Mouse (Mus musculus) midbrain, postnatal 0 days (tissue): ENCODE measurements around the gene Tgfbr3. TPM values are rescaled to one million over a fixed set of nuclear protein-coding genes. Genes with fewer than 3 reads are reported as not detected.
A peak's percentile ranks its signal among the peaks of the same experiment; 100 is the strongest.

Source experiments
- ATAC-seq: fragments of 200-750 bp; cut with Nextera tagmentation; 2 replicates; pipeline ENCODE4 v1.8.0; 2017; ENCODE audit warnings: moderate number of reproducible peaks, mild to moderate bottlenecking, moderate TSS enrichment, moderate library complexity; ENCODE audit not compliant: low FRiP score
- DNase-seq: peaks from one replicate; pipeline ENCODE4 v3.0.0-alpha.2; 2015; ENCODE audit warnings: low spot score
- H3K27ac ChIP-seq: fragments of 300-500 bp; sonication (generic); 2 replicates; pipeline ENCODE4 v1.5.1; 2014; ENCODE audit warnings: low read depth, mild to moderate bottlenecking, low read length, mixed read lengths
- H3K27me3 ChIP-seq: fragments of 300-500 bp; sonication (generic); 2 replicates; pipeline ENCODE4 v1.6.1; 2014; ENCODE audit warnings: low read length, control low read depth, mixed read lengths; ENCODE audit not compliant: insufficient read depth
- H3K36me3 ChIP-seq: fragments of 300-500 bp; sonication (generic); 2 replicates; pipeline ENCODE4 v1.6.1; 2014; ENCODE audit warnings: low read length, control low read depth, mixed read lengths; ENCODE audit not compliant: insufficient read depth
- H3K4me1 ChIP-seq: fragments of 300-500 bp; sonication (generic); 2 replicates; pipeline ENCODE4 v1.6.1; 2014; ENCODE audit warnings: mild to moderate bottlenecking, control low read depth, antibody characterized with exemption, low read length, mixed read lengths; ENCODE audit not compliant: insufficient read depth
- H3K4me2 ChIP-seq: fragments of 300-500 bp; sonication (generic); 2 replicates; pipeline ENCODE4 v1.6.1; 2014; ENCODE audit warnings: low read depth, mild to moderate bottlenecking, low read length, mixed read lengths; ENCODE audit not compliant: poor library complexity, severe bottlenecking
- H3K4me3 ChIP-seq: fragments of 300-500 bp; sonication (generic); 2 replicates; pipeline ENCODE4 v1.5.1; 2014; ENCODE audit warnings: low read depth, mild to moderate bottlenecking, low read length, moderate library complexity
- H3K9ac ChIP-seq: fragments of 300-500 bp; sonication (generic); replicated peaks from 2 replicates; pipeline ENCODE4 v1.6.1; 2014; ENCODE audit warnings: mild to moderate bottlenecking, low read length, moderate library complexity, mixed read lengths; ENCODE audit not compliant: poor library complexity, severe bottlenecking
- H3K9me3 ChIP-seq: fragments of 300-500 bp; sonication (generic); 2 replicates; pipeline ENCODE4 v1.6.1; 2016; ENCODE audit warnings: low read length, control low read depth
- CTCF ChIP-seq: IDR thresholded peaks from 2 replicates; pipeline ENCODE4 v1.5.1; 2016; ENCODE audit warnings: antibody characterized with exemption, mild to moderate bottlenecking
- WGBS: fragments of 180-500 bp; shearing (Covaris S2); extraction: QIAGEN DNeasy Blood & Tissue Kit; methylation state at CpG from one replicate; pipeline ENCODE4 v1.1.7; 2014; 5-methylcytosine and 5-hydroxymethylcytosine counted together
- polyA plus RNA-seq: library from polyadenylated mRNA; unstranded; fragments of >200 nt; fragmentation: Nextera tagmentation; extraction: Ambion mirVana; gene quantifications from 2 replicates; pipeline ENCODE4 v1.2.1, GENCODE M21; 2015
- total RNA-seq: library from RNA; depleted of rRNA; stranded (reverse); fragments of >200 nt; gene quantifications from 2 replicates; pipeline ENCODE4 v1.2.3, GENCODE M21; 2014

Gene Tgfbr3
- total and polyA plus RNA-seq, 2 experiments from 2014 or later = 4.0 to 13.8 TPM

DNA sequence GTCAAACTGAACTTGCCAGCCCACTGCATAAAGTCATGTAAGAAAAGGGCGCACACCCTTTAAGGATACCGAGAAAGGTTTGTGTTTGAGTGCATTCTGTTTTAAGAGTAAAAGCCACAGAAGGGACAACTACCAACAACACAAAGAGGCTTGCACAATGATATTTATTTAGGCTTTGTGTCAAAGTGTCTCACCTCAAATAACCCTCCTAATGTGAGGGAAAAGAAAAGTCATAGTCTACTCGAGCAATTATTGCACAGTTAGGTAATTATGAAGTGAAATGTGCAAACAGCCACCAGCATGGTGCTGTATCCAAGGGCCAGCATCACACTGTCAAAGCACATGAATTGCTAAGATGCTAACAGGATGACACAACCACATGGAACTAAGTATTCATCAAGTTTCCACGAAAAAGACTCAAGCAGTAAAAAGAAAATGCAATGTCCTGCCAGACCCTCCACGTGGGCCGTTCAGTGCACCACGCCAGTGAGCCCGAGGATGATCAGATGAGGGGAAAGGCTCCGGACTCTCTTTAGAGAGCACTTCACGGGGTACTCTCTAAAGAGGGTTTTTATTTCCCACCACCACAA is 5.4 kb downstream of the Tgfbr3 start:
- no peaks in the 10 kb centered on the region for H3K27me3 ChIP-seq
- H3K4me1 ChIP-seq = no peaks in the 10 kb centered on the region
- ATAC-seq (no peak), DNase-seq (no peak)
- no peak overlapping the region for H3K9ac ChIP-seq
- H3K27ac ChIP-seq = no peak overlapping the region
- TF ChIP-seq CTCF = no peak
- WGBS = 78% methylated on average over 10 of the region's 10 CpGs
- H3K4me3 ChIP-seq = no peak overlapping the region
- H3K4me2 ChIP-seq = no peak overlapping the region
- H3K36me3 ChIP-seq = no peaks in the 10 kb centered on the region
- no peaks in the 10 kb centered on the region for H3K9me3 ChIP-seq

DNA sequence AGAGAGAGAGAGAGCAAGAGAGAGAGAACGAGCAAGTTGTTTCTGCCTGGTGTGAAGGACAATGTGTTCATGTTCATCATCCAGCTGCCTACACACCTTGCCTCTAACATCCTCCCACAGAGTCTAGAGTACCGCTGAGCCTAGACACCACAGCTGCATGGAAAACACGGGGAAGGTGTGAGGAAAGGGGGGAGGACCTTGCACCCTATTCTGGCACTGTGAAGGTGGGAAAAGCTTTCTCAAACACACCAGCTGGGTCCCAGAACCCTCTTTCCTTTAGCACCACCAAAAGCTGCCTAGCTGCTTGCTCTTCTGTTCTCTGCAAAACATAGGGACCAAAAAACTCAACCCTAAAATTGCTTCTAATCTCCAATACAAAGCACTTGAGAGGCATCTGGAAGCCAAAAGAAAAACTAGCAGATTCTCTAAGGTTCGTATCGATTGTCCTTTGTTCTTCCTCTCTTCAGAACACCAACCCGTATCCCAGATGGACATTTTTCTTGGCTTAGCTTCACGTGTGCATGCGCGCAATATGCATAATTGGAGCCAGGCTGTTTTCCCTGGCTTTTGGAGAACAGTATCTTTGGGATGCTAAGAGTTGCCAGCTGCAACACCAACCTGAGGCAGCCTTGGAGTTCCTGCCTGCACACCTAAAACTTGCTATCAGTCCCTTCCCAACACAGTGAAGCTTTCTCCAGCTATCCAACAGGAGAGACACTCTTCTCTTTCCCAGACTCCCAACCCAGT is 6.7 kb downstream of the Tgfbr3 start:
- no peak overlapping the region for H3K9ac ChIP-seq
- no peaks in the 10 kb centered on the region for H3K36me3 ChIP-seq
- DNase-seq = no peak
- no peaks in the 10 kb centered on the region for H3K27me3 ChIP-seq
- no peak for TF ChIP-seq CTCF
- H3K4me2 ChIP-seq = no peak overlapping the region
- no peaks in the 10 kb centered on the region for H3K9me3 ChIP-seq
- ATAC-seq = no peak
- no peak overlapping the region for H3K4me3 ChIP-seq
- 77% methylated on average over 9 of the region's 9 CpGs for WGBS
- no peak overlapping the region for H3K27ac ChIP-seq
- H3K4me1 ChIP-seq = no peaks in the 10 kb centered on the region

DNA sequence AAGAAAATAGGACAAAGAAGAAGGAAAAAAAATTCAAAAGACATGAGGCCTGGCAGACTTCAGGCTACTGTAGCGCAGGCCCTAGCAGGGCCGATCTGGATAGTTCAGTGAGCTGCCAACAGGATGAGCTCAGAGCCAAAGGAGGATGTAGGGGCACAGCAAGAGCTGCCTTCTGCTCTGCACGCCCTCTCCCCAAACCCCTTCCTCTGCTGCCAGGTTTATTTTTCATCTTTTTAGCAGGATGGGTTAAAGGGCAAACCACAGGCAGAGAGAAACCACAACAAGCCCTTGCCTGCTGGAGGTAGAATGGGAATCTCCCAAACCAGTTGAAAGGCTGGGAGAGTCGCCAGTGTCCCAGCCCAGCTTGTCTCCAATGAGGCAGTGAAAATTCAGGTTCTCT is 10.2 kb downstream of the Tgfbr3 start:
- Histone ChIP-seq H3K4me1 (no peaks in the 10 kb centered on the region), H3K36me3 (no peaks in the 10 kb centered on the region), H3K9ac (no peak overlapping the region), H3K27me3 (no peaks in the 10 kb centered on the region), H3K4me3 (no peak overlapping the region), H3K9me3 (no peaks in the 10 kb centered on the region), H3K27ac (no peak overlapping the region), H3K4me2 (no peak overlapping the region)
- TF ChIP-seq CTCF = no peak
- DNase-seq (peak; percentile 51), ATAC-seq (no peak)
- 68% methylated on average over 4 of the region's 4 CpGs for WGBS

DNA sequence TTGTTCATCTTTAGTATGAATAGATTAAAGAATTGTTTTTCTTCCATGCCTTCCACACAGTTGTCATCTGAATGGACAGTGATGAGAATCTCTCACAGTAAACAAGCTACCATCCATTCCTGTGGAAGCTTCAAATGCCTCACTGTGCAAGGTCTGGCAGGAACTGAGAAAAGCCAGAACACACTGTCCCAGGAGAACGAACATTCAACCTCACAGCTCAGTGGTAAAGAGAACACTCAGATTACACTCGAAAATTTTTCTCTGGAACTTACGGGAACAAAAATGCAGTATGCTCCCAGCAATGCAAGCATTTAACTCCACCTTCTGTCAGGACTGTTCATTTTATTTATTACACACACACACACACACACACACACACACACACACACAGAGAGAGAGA is 13.2 kb downstream of the Tgfbr3 start:
- Histone ChIP-seq H3K27ac (no peak overlapping the region), H3K9ac (no peak overlapping the region), H3K4me1 (no peaks in the 10 kb centered on the region), H3K9me3 (no peaks in the 10 kb centered on the region), H3K4me3 (no peak overlapping the region), H3K4me2 (no peak overlapping the region), H3K27me3 (no peaks in the 10 kb centered on the region; the same call in 1 of the 2 replicates), H3K36me3 (no peaks in the 10 kb centered on the region)
- 76% methylated on average over 3 of the region's 3 CpGs for WGBS
- DNase-seq (no peak), ATAC-seq (no peak)
- TF ChIP-seq CTCF = no peak

DNA sequence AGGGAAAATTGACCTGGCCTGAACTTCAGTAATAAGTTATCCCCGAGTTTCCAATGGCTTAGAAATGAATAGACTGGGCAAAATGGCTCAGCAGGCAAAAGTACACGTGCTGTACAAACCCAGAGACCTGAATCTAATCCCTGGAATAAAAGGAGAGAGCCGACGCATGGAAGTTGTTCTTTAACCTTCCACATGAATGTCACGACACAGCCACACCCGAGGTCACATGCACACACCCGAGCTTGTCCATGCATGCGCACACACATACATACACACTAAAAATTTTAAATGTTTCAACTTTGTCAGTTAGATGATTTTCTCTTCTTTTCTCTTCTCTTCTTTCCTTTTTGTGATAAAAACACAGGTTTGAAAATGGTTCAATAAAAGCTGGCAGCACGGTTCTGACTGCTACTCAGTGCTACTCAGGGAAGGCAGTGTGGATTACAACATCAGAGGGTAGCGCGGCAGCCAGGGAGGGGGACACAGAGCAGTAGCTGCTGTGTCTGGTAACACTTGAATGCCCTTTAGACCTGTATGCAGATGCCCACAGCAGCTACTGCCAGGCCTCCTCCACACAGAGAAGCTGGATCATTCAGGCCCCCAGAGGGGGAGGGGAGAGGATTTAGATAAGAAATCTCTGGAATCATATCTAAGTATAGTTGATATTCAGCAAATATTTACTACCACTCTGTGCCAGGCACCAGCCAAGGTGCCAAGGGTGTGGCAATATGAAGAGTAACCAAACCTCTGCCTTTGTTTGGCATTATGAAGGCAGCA is 17.0 kb downstream of the Tgfbr3 start:
- WGBS = 27% methylated on average over 11 of the region's 11 CpGs
- Histone ChIP-seq H3K4me2 (no peak overlapping the region), H3K9ac (no peak overlapping the region), H3K9me3 (no peaks in the 10 kb centered on the region), H3K27ac (no peak overlapping the region), H3K36me3 (no peaks in the 10 kb centered on the region), H3K4me3 (no peak overlapping the region), H3K27me3 (no peaks in the 10 kb centered on the region; the same call in 1 of the 2 replicates), H3K4me1 (no peaks in the 10 kb centered on the region)
- DNase-seq = no peak
- no peak for ATAC-seq
- no peak for TF ChIP-seq CTCF

DNA sequence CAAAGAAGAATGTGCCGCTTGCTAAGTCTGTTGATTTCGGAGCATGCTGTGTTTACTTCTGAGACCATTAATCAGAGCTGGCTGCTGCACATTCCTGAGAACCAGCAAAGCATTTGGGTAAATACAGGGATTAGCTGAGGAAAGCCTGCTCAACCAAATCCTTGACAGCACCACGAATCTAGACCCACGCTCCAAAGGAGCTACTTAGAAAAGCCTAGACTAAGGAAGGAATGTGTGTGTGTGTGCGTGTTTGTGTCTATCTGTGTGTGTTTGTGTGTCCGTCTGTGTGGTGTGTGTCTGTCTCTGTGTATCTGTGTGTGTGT is 20.5 kb downstream of the Tgfbr3 start:
- Histone ChIP-seq H3K4me2 (no peak overlapping the region), H3K27me3 (no peaks in the 10 kb centered on the region; the same call in 1 of the 2 replicates), H3K27ac (no peak overlapping the region), H3K36me3 (no peaks in the 10 kb centered on the region), H3K4me1 (no peaks in the 10 kb centered on the region), H3K9me3 (no peaks in the 10 kb centered on the region), H3K4me3 (no peak overlapping the region), H3K9ac (no peak overlapping the region)
- WGBS = 10% methylated on average over 6 of the region's 6 CpGs
- no peak for ATAC-seq
- TF ChIP-seq CTCF = no peak
- no peak for DNase-seq
